Mouse (Mus musculus) thymus, postnatal 4 days (tissue): ENCODE results near the gene Ttf1.
A peak's percentile ranks its signal among the peaks of the same experiment; 100 is the strongest.

Experiments
- DNase-seq: peaks from one replicate; pipeline ENCODE4 v3.0.0; 2021

Ttf1 gene

DNA sequence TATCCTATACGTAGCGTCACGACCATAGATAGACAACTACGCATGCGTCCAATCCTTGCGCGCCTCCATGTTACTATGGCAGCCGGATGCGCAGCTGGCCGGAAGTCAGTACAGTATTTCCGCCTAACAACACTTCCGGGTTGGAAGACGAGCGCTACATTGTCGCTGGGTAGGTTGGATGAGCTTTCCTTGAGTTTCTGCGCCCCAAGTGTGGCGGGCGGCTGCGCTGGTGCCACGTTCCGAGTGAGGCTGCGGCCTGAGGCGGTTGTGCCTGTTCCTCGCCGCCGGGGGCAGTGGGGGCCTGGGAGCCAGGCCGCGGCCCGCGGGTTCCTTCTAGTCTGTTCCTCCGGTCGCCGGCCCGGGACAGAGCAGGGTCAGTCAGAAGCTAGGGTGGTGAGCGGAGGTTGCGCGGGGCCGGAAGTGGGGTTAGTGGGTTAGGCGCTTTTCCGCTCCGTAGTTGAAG is at the start of gene Ttf1:
TSS of gene Ttf1 (plus strand) at position 128 of the 463 bp plus-strand sequence.
- peak; percentile 88 for DNase-seq

DNA sequence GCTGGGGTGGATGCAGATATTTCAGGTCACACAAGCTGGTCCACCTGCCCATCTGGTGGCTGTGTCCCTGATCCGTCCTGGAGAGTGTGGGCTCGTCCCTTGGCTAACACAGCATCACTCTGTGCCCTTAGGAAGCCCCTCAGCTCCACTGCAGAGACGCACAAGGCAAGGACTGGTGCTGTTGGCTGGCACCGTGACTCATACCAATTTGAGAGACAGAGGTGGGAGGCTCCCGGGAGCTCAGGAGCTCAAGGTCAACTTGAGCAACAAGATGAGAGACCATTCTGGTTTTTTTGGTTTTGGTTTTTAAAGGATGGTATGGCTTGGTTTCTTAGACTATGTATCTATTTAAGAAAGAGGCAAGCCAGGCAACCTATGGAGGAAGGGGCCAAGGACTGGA is 47.5 kb upstream of the Ttf1 start:
- DNase-seq, result no peak

DNA sequence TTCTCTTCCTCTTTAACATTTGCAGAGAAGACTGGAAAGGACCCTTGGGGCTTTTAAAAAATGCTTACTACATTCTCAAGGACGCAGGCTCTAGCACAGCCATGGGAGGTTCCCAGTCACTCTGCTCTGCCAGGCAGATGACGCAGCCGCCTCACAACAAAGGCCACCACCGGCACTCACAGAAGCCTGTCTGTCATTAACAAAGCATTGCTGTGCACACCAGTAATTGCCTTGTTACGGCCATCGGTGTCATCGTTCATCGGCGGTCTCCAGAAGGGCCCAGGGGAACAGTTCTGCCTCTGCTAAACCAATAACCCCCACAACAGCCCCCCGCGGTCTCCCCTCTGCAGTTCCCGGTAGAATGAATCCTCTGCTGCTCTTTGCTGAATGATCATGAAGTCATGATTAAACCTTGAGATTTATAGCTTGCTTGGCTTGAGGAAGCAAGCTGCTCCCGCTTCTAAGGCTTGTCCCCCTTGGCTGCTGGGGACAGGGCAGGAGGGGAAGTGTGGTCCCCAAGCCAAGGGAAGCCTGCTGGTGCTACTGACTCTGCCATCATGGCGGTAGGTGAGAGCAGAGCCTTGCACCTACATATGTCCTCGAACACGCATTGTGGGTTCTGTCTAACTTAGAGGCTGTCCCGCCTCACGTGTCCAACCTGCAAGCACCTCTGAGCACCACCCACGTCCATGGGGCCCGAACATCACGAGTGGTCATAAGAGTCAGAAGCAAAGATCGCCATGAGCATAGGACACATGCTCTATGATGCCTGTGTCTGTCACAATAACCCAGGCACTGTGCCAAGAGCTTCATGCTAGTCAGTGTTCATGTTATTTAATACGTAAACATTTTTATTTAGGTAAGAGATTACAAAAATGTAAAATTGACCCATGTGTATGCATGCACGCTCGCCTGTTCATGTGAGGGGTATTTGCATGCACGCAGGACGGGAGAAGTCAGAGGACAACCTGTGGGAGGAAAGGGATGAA is 43.2 kb upstream of the Ttf1 start:
- DNase-seq, result no peak

DNA sequence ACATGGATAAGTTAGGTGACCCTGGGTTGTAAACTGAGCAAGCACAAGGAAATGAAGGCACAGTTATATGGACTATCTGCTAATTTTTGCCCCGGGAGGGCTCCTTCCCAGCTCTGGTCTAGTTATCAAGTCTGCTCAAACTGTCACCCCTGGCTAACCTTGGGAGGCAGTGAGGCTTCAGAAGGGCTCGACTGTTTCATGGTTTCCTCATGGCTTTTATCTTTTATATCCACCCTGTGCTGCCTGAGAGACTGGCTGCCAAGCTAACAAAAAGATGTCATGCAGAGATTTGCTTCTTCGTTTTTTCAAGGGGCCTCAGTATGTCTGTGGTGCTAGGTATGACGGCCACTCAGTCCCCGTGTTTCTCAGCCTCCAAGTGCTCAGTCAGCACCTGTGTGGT is 41.4 kb upstream of the Ttf1 start:
- DNase-seq, result no peak

DNA sequence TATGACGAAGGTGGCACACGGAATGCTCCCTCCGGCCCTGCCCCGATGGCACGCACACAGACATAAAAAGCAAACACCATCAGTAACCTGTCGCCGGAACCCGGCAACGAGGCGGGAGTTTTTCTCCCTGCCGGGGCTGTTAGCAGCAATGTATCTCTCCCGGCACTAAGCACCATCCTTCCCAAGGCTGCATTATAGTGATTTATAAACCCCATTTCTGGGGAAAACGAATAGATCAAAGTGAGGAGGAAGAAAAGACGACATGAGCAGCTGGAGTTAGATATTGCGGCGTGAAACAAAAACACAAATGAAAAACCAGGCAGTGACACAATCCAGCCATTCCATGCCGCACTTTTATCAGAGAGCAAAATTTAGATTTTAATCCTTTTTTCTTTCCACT is 39.0 kb upstream of the Ttf1 start:
- DNase-seq, result no peak

DNA sequence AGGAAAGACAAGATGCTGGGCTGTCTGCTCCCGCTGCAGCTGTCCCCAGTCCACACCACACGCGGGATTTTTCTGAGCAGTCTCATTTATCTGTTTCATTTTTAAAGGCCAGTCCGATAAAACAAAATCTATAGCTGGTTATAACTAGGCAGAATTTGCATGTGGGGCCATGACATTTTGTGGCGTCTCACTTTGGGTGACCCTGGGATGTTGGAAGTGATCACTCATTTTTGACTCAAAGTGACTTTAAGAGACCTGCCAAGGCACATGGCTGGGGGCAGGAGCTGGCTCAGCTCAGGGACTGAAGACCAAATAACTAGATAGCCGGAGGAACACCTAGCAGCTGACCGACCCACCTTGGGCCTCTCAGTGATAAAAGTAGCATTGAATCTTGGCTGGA is 37.1 kb upstream of the Ttf1 start:
- no peak for DNase-seq

DNA sequence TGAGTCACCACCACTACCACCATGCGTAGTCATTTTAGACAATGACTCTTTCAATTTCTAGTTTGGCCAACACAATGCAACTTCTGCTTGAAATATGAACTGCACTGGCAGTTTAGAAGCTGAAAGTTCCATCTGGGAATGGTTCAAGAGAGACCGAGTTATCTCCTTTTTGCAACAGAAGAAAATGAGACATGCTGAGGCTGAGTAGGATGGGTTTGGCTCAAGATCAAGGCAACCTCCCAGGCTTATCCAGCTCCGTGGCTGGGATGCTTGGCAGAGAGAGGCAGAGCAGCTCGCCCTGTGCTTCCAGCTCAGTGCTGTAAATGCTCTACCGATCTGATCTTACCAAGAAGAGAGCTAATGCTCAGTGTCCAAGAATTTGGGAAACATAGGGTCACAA is 34.8 kb upstream of the Ttf1 start:
- DNase-seq, result no peak

DNA sequence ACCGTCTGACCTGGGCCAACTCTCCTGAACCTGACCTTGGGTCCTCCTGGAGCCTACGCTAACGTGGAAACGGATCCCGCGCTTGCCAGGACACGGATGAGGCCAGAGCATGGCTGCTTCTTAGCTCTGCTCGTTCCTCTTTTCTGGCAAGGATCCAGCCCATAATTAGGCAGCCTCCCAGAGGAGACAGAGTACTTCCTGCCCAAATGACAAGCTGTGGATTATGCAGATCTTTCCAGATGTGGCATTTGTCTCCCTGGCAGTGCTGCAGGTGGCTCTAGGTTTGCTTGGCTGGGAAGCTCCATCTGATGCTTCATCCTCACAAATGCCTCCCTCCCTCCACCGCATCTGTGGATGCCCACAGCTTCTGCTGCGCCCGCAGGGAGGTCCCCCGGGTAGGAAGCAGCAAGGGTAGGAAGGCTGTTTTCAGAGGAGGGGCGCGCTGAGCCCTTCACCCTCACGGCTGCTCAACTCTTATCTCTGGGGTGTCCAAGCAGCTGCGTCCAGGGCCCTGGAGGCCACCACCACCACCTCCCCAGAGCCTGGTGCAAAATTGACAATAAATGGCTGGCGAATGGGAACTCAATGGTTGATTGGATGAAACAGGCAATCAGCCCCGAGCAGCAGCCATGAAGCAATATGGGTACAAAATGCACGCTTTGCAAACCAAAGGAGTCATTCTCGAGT is 29.9 kb upstream of the Ttf1 start:
- no peak for DNase-seq

DNA sequence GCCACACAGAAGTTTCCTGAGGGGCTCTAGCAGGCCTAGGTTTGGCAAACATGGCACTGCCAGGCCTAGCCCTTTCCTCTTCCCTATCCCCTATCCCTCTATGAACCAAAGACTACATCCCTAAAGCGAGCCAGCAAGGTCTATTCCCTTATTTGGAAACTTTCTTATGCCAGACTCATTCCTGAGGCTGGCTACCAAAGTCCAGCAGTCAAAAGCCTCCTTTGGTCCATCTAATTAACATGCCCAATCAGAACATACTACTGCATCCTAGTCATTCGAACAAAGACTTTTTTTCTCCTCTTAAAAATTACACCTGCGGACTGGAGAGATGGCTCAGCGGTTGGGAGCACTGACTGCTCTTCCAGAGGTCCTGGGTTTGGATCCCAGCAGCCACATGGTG is 28.1 kb upstream of the Ttf1 start:
- no peak for DNase-seq

DNA sequence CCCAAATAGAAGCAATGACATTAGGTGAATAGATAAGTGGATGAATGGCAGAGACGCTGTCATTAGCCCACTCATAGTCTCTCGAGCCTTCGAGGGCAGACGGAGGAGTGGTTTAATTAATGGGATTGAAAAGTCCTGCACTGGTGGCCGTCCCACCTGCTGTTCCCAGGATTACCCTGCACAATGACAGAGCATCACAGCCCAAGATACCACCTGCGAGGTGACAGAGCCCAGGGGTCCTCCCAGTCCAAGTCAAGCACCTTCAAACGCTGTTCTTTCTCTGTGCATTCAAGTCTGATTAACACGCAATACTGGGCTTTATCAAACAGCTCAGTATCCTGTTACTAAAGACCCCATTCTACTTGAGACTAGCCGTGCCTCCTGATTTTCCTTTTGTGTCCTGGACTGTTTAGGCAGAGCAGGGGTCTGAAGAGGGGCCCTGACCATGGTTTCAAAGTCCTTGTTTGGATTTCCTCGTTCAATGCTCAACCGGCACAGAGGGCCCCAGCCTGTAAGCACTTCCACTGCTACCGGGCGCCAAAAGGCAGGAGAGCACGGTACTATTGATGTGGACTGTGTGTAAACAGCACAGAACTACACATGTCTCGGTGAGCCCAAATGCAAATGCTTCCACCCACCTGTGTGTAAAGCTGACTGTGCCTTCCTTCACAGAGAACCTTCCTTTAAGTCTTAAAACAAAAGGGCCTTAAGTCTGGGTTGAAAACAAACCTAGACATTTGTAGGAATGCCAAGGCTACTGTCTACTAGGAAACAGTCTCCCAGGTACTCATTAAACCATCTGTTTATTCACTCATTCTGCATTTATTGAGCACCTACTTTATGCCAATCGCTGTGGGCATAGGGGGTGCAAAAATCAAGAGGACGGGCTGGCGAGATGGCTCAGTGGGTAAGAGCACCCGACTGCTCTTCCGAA is 25.3 kb upstream of the Ttf1 start:
- no peak for DNase-seq

DNA sequence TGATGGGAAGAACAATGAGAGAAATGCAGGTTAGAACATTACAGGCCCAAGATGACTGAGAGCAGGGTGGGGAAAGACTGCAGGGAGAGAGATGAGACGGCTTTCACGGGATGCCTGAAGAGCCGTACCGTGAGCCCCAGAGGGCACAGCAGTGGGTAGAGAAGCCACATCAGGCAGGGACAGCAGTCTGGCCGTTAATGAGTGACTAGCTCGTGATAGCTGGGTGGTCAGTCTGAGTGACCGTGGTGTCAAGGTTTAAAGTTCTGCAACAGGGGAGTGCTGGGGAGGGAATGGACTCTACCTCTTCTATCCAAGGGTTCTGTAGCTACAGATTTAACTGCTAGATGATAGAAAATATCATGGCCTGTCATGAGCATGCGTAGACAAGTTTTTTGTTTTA is 24.4 kb upstream of the Ttf1 start:
- no peak for DNase-seq

DNA sequence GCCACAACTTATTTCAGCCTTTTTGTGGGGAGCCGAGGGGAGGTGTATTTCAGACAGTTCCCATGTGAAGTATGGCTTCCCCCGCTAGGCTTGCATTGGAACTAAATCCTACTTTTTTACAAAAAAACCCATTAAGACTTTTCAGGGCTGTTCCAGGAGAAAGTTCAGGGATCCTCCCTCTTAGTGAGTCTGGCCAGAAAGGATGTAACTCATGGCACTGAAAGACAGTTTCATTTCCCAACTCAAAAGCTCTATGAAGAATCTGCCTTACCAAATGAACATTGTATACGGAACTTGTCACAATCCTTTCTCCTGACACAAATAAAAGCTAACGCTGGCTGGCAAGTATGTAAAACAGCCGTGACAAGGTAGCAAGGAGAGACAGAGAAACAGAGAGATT is 20.3 kb upstream of the Ttf1 start:
- DNase-seq, result no peak

DNA sequence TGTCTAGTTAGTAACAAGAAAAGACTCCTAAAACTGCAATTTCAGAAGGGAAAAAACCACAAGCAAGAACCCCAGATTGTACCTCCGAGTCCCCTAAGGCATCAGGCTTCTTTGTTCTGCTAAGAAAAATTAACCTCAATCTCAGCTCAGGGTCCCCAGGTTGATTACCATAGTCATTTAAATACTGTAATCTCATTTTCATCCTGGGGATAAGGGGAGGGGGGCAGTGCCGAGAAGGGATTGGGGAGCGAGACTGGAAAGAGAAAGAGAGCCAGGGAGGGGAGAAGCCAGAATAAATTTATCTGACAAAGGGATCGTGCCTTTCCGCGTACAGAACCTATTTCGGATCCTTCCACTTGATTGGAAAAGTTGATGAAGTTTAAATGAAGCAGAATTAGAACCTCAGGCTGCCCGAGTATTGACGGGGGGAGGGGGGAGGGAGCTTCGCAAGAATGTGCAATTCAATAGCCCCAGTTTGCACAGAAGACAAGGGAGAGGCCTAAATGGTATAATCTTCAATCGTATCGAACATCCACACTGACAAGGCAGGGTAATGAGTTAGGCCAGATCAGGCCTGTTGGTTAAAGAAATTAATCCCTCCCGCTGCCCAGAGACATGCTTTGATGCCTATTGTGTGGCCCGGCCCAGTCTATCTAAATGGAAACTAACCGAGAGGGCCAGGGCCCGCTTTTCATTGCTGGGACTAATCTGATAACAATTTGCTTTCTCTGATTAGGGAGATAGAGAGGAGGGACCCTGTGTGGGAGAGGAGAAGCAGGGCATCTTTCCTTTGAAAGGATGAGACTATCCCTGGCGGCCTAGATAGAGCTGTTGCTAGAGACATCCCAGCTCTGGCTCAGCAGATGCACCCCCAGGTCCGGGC is 19.2 kb upstream of the Ttf1 start:
- DNase-seq, result no peak

DNA sequence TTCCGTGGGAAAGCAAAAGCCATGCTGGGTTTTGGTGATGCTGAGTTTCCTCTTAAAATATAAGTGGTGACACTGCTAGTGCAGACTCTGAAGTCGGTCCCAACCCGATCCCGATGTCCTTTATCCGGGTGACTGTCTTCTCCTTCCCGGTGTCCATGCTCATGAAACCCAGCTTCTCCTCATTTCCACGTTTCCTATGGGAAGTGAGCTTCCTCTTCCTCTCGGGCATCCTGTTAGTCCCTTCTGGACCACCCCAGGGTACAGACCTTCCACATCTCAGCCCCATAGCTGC is 18.6 kb upstream of the Ttf1 start:
- DNase-seq, result no peak

DNA sequence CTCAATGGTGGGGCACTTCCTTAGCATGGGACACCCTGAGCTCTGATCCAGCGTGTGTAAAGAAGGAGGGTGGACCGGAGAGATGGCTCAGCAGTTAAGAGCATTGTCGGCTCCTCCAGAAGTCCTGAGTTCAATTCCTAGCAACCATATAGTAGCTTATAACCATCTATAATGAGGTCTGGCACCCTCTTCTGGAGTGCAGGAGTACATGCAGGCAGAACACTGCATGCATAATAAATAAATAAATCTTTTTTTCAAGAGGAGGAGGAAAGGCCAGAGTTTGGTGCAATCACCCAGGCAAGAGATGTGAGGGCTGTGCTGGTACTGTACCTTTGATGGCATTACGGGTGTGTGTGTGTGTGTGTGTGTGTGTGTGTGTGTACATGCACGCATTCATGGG is 17.9 kb upstream of the Ttf1 start:
- DNase-seq, result no peak

DNA sequence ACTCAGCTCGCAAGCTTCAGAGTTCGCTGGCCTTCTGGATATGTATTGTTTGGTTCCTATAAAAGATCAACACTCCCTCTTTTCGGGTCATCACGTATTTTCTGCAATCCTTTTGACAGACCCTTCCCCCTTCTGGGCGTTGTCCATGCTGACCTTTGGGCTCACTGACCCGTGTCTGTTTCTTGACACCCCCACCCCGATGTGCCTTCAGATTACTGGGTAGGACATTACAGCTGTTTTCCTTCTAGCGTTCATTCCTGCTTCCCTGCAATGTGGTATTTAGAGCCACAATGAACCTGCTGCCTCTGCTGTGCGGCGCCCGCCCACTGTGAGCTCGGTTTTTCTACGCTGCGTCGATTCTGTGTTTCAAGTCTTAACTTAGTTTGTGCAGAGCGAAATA is 13.9 kb upstream of the Ttf1 start:
- no peak for DNase-seq

DNA sequence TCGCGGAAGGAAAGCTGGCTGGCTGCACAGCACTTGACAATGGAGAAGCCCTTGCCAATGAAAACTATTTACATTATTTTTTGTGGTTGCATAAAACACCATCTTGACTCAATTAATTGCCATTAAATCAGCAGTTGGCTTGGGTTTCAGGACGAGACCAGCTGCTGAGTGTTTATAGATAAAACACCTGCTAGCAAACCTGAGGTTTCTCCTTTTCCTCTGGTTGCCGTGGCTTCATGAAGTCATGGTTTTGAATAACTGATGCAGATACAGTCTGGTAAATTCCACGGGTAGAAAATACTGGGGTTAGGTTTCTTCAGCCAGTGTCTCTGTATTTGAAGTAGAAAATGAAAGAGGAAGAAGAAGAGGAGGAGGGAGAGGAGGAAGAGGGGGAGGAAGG is 8.1 kb upstream of the Ttf1 start:
- DNase-seq, result no peak

DNA sequence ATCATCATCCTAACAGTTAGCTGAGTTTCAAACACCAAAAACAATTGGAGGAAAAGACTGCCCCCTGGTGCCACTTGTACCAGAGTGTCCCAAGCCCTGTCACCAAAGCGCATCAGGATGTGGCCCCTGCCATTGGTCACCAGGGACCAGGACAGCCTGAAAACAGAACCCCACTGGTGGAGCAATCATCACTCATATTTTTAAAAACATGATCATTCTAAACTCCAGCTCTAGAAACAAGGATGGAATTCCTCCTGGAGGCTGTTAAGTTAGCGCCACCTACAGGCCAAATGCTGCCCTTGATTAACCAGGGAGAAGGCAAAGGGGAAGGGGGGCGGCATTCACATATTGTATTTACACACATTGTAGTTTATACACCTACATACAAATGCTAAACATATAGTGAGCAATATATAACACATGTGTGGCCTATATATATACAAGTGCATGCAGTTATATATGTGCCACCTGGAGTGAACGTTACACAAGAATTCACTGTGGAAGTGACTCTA is 7.1 kb upstream of the Ttf1 start:
- DNase-seq, result peak; percentile 79

DNA sequence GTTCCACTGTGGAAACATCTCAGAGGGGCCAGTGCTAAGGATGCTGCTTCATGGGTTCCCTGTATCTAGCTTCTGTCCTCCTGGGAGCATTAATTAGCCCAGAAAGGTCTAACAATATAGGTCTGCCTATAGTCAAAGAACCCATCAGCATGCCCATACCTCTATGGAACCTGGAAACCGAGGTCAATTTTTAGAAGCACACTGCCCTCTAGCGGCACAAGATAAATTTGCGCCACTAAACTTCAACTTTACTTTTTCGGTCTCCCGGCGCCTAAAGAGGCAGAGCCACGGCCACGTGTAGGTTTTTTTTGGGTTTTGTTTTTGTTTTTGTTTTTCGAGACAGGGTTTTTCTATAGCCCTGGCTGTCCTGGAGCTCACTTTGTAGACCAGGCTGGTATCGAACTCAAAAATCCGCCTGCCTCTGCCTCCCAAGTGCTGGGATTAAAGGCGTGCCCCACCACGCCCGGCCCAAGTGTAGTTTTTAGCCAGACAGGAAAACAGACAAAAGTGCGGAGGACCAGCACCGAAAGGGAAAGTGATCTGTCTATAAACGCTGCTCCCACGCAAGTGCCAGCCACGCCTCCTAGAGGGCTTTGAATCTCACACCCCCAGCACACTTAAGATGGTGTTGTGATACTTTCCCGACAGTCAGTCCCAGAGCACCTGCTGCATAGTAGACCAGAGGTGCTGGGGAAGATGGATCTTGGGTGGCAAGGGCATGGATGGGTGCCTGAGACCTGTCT is 6.1 kb upstream of the Ttf1 start:
- DNase-seq, result peak; percentile 75

DNA sequence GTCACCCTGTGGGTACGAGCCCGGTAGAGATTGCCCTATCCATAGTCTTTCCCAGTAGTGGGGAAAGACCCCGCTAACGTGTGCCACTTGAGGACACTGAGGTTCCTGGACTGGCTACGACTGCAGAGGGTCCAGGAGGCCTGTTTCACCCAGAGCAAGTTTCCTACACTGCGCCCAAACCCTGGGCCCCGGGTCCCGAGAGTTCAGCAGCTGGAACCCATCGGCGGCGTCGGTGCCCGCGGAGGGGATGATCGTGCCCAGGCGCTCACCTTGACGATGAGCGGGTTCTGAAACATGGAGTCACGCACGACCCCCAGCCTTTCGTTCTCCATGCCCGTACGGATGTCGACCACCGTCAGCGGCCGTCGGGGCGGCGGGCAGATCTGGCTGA is 5.5 kb upstream of the Ttf1 start:
- DNase-seq, result peak; percentile 44

DNA sequence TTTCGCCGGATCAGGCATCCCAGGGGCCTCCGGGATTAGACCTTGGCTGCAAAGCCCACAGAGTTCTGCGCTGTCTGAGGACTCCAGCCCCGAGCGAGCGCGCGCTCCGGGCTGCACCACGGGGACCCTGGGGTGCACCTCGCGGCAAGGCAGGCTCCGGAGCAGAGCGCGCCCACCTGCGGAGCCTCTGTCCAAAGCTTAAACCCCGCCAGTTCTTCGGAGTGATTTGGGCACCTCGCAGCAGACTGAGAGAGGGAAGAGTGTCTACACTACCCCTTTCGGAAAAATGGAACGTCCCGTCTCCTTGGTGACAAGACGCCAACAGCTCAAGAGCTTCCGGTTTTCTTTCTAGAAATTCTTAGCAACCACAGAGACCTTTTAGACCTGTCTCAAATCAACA is 5.1 kb upstream of the Ttf1 start, which contains the start of gene Cfap77:
TSS of gene Cfap77 (minus strand) at position 76 of the 400 bp plus-strand sequence.
- DNase-seq, result peak; percentile 81
